Mouse (Mus musculus): ENCODE measurements around the gene Olfr96.
"Not testable (repeated sequence)": the region's sequence is repeated elsewhere in the genome, so short reads cannot be mapped to it uniquely, and the experiment has no call there.

Gene Olfr96

DNA sequence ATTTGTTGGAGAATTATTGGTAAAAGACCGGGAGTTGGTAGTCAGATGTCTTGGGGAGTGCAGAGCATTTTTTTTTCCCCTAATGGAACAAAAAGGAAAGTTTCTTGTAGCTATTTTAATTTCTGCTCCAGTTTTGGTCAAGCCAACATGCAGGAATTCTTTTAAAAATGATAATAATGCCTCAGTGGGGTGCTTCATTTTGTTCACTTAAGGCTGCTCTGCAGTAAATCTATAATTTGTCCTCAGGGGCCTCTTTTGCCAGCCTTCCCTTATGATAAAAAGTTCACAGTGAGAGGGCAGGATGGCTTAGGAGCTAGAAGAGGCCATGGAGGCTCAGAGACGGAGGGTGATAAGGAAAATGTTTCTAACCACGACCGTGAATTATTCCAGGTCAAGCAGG lies at the start of gene Olfr96:
Gene Olfr96, plus strand, starts transcription at position 301 of the 400 bp plus-strand sequence.
- DNase-seq, result no peak

DNA sequence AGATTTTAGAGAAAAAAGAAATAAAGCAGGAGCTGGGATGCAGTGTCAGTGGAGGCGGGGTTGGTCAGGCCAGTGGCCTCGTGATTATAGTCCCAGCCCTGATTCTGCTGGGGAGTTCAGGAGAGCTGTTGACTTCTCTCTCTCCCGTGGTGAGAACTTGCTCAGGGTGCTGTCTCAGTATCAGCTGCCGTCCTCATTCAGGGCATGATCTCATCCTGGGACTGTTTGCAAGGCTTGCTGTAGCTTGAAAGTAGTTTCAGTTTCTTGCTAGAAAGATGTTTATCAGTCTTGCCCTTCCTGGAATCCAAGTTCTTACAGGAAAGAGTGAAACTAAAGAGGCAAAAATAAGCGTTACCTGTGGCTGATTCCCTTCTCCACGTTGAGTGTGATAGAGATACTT lies 34.5 kb upstream of the Olfr96 start:
- no peak for DNase-seq

DNA sequence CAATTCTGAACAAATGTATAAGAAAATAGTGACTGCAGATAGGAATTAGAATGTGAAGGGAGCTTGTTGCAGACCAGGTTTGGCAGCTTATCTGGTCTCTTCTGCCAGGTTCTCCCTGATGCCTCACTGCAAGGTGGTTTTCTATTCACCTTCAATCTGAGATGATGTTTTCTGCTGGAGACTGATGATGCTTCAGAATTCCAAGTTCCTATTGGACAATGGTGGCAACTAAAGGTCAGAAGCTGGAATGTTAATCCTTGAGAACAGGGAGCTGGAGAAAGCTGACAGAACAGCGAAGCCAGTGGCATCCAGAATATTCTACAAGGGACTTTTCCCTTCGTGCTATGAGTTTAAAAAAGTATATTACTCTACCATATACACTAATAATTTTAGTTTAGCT lies 29.2 kb upstream of the Olfr96 start:
- no peak for DNase-seq

DNA sequence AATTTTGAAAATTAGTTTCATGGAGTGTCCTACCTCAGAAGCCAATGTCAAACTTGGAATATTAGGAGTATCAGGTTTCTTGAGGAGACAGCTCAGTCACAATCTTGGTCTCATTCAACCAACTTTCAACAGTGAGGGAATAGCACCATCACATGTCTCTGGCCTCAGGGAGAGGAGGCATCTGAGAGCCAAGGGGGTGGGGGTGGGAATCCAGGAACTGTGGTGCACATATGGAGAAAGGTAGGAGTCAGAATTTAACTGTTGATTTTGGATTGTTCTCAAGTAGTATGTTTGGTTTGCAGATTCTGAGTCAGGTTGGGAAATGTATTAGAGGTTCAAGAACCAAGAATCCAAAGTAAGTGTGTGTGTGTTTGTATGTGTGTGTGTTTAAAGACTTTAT lies 26.9 kb upstream of the Olfr96 start:
- no peak for DNase-seq

DNA sequence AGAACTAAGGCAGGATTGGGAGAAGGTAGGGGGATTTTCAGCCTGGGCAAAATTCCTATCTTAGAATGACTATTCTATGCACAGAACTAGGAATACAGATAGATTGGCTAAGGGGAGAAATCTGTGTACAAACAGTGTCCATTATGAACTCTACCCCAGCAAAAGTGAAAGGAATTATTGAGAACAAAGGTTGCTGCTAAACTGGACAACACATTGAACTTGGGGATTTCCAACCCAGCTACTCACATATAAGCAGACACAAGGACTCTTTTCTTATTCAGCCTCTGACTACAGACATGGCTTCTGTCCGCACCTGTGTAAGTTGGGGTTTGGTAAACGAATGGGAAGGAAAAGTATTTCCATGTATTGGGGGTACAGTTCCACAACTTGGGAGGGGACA lies 26.3 kb upstream of the Olfr96 start, which contains the start of gene Ubd:
Gene Ubd, plus strand, starts transcription at position 237 of the 400 bp plus-strand sequence.
- no peak for DNase-seq

DNA sequence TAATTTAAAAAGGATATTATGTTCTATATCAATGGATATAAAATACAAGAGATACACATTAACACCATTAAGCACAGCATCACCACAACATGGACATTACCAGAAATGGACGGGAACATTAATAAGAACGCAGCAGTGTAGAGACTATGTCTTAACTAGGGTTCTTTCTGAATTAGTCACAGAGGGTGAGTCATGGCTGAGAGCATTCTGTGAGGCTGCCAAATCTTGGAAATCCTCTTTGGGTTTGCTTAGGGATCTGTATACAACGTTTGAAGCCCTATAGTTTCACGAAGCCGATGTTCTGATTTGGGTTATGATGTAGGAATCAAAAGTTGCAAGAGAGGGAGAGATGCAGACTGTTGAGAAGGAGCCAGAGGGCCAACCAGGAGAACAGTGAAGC lies 25.2 kb upstream of the Olfr96 start:
- no peak for DNase-seq

DNA sequence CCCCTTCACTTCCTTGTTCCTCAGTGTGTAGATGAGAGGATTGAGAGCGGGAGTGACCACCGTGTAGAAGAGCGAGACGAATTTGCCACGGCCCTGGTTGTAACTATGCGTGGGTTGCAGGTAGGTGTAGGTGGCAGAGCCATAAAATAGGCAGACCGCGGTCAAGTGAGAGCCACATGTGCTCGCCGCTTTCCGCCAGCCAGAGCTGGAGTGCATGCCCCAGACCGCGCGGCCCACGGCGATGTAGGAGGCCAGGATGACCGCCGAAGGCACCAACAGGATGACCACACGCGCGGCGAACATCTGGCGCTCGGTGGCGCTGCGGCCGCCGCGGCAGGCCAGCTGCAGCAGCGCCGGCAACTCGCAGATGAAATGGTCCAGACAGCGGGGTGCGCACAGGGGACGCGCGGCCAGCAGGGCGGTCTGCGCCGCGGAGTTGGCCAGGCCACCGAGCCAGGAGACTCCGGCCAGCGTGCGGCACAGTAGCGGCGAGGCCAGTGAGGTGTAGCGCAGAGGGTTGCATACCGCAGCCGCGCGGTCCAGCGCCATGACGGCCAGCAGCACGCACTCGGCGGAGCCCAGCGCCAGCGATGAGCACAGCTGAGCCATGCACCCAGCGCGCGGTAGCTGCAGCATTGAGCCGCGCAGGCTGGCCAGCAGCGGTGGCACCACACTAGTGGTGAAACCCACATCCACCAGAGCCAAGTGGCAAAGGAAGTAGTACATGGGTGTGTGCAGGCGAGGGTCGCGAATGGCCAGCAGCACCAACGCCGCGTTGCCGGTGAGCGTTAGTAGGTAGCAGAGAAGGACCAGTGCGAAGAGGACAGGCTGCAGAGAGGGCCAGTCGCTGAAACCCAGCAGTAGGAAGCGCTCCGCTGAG lies 22.9 kb upstream of the Olfr96 start:
- peak; percentile 8 for DNase-seq

DNA sequence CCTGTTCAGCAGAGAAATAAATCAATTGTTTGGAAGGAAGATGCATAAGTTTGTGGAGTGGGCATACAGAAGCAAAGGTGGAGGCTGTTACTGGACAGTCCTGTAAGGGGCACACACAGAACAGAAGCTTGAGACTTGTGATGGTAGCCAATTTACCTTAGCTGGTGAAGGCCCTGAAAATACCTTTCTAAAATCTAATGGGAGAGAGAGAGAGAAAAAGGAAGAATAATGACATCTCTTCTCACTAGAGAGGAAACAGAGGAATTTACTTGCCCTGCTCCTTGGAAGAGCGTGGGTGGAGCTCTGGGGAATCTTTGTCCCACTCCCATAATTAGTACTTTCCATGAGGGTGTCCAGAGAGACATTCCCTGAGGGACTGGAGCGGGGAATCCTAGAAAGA lies 19.1 kb upstream of the Olfr96 start, which contains the start of gene Olfr94:
Gene Olfr94, minus strand, starts transcription at position 101 of the 400 bp plus-strand sequence.
- no peak for DNase-seq

DNA sequence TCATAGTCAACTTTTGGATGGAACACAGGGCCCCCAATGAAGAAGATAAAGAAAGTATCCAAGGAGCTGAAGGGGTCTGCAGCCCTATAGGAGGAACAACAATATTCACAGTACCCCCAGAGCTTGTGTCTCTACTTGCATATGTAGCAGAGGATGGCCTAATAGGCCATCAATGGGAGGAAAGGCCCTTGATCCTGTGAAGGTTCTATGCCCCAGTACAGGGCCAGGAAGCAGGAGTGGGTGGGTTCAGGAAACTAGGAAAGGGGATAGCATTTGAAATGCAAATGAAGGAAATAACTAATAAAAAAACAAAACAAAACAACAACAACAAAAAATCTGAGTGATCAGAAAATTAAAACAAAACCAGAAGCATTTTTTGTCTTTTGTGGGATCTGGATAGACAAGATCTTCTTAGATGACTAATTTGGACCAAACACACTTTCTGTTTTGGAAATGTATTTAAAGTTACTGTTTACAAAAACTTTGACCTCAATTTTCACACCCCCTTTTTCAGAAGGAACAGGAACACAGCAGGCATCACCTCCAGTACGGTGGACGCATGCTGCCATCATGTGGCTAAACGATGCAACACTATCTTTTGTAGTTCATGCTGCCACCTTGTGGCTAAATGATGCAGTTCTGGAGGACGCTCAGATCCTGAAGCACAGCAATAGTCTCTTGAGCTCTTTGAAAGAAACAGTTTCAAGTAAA lies 16.6 kb upstream of the Olfr96 start:
- DNase-seq, result peak; percentile 77

DNA sequence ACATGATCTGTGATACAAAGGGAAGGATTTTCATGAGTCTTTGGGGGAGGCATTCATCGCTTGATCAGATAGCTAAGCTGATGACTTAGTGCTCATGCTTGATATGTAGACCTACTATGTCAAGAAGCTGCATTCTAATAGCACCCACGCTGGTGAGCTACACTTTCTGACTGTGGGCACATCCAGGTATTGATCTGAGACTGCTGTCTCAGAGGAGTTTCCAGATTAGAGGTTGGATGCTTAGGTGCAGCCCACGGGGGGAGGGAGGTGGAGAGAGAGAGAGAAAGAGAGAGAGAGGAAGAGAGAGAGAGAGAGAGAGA lies 16.1 kb upstream of the Olfr96 start:
- no peak for DNase-seq

DNA sequence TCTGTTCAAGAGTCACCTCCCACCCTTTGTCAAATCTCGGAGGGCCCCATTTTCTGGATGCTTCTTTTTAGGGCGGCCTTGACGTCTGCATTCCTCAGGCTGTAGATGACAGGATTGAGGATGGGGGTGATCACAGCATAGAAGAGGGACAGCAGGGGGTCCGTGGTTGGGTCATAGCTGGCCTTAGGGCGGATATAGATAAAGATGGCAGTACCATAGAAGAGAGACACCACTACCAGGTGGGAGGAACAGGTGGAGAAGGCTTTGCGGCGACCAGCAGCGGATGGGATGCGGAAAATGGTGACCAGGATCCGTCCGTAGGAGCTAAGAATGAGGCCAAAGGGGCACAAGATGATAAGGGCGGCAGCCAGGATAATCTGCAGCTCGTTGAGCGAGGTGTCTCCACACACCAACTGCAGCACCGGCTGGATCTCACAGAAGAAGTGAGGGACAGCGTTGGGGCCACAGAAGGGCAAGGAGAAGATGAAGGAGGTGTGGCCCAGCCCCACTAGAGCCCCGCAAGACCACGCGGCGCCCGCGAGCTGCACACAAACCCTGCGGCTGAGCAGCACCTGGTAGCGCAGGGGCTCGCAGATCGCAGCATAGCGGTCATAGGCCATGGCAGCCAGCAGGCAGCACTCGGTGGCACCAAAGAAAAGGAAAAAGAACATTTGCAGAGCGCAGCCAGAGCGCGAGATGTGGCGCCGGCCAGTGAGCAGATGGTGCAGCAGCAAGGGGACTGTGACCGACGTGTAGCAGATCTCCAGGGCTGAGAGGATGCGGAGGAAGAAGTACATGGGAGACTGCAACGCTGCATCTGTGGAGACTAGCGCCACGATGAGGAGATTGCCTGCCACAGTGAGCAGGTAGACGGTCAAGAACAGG lies 8.8 kb upstream of the Olfr96 start:
- DNase-seq, result no peak

DNA sequence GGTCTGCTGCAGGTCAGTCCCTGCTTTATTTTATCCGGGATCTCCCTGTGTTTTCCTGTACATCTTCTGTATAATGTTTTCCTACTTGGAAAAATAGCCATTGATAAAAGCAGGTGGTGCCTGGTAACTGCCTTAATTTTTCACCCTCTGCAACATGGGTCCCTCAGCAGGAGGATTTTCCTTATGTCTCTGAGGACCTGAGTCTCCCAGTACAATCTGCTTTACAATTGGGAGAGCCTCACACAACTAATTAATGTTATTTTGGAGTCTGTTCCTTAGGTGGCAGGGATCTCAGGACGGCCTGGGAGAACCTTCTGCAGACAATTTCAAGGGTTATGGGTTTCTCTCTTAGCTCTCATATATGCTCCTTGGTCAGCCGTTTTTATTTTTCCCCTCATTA lies 6.9 kb upstream of the Olfr96 start, which contains the start of gene Olfr95:
Gene Olfr95, minus strand, starts transcription at position 101 of the 400 bp plus-strand sequence.
- no peak for DNase-seq

DNA sequence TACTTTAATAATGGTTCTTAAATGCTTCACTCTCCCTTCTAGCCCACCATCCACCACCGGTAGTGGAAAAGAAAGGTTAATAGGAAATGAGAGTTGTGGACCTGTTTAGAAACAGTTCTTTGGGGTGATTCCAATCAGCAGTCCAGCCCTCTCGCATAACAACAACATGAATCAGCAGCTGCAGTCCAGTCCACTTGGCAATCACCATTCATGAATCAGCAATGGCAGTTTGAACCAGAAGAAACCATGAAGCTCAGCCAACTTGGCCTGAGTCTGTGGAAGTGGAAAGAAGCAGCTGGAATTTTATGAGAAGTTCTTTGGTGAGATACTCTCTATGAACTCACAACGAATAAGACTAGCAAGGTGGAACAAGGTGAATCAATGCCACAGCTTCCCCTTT lies 1.5 kb upstream of the Olfr96 start:
- DNase-seq, result no peak

DNA sequence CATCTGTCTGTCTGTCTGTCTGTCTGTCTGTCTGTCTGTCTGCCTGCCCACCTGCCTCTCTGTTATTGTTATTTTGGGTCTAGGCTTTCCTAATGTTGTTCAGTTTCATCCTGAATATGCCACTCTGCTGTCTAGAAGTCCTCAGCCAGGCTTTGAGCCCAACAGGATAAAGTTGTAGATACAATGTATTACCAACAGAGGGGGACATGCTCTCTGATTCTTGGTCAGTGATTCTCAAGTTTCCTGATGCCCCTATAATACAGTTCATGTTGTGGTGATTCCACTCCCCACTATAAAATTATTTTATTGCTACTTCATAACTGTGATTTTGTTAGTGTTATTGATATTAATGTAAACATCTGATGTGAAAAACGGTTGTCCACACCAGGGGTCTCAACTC lies 1.9 kb downstream of the Olfr96 start:
- no peak for DNase-seq

DNA sequence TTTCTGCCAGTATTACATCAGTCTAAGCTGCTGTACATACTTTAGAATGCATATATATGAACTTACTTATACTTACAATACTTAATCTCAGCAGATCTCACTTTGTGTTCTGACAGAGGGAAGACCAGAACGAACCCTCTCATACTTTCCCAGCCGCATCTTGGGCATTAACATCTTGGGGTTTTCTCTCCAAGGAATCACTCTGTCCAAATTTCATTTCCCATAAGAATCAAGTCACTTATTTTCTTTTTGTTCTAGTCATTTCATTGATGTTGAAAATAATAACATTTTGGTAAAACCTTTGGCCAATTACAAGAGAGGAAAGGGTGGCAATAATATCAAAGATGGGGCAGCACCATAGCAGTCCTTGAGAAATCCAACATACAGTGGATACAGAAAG lies 17.3 kb downstream of the Olfr96 start, which contains the start of gene Olfr97:
Gene Olfr97, minus strand, starts transcription at position 101 of the 400 bp plus-strand sequence.
- not testable (repeated sequence) for DNase-seq

DNA sequence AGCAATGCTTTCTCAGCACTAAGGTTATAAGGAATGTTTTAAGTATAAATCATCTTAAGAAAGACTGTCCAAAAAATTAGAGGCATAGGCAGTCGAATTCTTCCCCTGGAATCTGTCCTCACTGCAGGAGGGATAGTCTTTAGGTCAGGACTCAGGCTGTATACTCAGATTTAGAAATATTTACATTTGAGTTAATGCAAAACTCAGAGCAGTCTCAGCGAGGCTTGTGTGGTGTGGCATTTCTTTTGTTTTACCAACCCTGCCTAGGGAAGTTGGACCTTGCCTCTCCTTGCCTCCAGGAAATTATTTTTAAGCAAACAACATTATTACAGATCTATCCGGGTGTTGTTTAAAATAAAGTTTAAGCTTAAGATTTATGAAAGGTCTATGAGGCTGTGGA lies 22.3 kb downstream of the Olfr96 start:
- DNase-seq, result no peak

DNA sequence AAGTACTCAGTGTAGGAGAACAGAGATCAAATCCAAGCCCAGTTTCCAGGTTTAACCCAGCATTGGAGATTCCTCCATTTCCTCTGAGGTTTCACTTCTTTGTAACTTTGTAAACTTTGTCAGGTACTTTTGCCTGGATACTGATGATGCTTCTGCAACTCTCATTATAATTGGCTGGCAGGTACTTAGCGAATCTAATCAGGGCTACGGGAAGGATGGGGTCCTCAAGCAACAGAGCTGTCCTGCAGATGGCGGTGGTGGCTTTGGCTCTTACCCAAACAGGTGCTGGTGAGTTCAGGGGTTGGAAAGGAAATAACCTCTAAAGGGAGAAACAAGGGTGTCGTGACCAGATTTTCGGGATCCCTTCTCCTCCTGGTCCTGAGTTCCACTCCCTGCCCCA lies 26.8 kb downstream of the Olfr96 start:
- peak; percentile 64 for DNase-seq

DNA sequence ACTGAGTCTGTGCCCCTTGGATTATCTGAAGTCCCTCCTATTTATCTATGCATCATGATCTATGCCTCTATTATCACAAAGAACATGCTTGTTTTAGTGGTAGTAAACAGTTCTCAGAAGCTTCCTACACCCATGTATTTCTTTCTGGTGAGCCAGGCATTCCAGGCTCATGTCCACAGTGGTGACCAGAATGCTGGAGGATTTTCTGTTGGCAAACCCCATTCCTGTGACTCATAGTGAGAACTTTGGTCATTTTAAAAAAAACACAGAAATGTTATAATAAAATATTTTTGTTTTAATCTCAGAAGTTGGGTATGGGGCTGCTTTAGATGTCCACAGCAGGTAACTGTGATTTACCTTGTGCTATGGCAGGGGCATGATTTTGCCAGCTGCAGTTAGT lies 29.5 kb downstream of the Olfr96 start:
- DNase-seq, result no peak

DNA sequence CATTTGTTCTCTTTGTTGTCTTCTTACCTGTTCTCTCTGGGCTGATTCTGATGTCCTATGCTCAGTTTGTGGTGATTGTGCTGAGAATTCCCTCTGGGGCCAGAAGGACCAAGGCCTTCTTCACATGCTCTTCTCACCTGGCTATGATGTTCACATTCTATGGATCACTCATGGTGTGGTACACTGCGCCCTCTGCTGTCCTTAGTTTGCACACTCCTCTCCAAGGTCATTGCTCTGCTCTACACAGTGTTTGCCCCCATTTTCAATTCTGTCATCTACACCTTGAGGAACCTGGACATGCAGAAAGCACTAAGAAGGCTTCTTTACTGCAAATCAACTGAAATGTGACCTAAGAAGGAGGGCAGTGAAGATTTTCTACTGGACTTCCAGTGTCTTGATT lies 30.6 kb downstream of the Olfr96 start:
- peak; percentile 52 for DNase-seq

DNA sequence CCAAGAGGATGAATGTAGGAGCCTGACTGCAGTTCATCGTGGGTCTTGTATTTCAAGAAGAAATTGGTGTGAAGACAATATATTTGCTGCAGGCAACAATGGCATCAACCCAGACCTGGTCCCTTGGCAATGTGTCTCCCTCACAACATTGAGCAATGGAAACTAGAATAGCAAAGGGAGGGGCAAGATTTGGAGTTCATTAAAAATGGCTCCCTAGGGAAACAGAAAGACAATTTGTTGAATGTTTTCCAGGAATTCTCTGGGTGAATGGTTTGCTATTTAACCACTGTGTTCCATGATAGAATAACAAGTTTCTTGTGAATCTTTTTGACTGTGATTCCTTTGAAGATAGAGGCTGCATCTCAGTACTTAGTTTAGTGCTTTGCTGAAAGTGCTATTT lies 43.7 kb downstream of the Olfr96 start, which contains the start of gene Olfr98:
Gene Olfr98, minus strand, starts transcription at position 124 of the 400 bp plus-strand sequence.
- no peak for DNase-seq

DNA sequence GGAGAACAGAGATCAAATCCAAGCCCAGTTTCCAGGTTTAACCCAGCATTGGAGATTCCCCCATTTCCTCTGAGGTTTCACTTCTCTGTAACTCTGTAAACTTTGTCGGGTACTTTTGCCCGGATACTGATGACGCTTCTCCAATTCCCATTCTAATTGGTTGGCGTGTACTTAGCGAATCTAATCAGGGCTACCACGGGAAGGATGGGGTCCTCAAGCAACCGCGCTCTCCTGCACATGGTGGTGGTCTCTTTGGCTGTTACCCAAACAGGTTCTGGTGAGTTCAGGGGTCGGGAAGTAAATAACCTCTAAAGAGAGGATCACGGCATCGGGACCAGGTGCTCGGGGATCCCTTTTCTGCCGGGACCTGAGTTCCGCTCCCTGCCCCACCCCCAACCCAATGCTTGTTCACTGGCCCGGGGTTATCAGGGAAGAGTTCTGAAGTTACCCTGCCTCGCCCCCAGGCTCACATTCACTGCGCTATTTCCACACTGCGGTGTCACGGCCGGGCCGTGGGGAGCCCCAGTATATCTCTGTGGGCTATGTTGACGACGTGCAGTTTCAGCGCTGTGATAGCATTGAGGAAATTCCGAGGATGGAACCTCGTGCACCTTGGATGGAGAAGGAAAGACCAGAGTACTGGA lies 50.2 kb downstream of the Olfr96 start, which contains the start of gene H2-M3:
Gene H2-M3, plus strand, starts transcription at position 163 of the 644 bp plus-strand sequence.
- peak; percentile 92 for DNase-seq

DNA sequence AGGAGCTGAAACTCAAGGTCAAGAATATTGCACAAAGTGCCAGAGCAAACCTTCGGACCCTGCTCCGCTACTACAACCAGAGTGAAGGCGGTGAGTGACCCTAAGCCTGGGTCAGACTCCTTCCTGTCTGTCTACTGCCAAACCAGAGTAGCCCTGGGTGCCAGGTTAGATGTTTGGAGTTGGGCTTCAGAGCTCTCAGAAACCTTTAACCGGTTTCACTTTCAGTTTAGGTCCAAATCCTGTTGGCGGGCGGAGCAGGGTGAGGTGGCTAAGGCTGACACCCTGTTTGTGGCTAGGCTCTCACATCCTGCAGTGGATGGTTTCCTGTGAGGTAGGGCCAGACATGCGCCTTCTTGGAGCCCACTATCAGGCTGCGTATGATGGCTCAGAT lies 50.8 kb downstream of the Olfr96 start:
- DNase-seq, result peak; percentile 69
